Mouse (Mus musculus): ENCODE measurements at regions not wholly inside any gene's neighbourhood (a gene's known extent, or its start where the extent isn't known, plus 50 kb on each side); places are given as distances from the start of the nearest gene placed in this dataset.
"Not testable (repeated sequence)": the region's sequence is repeated elsewhere in the genome, so short reads cannot be mapped to it uniquely, and the experiment has no call there.

- H3K27ac ChIP-seq (ENCODE audit: low read length) = no peak overlapping the region
- H3K9me3 ChIP-seq (ENCODE audit: control insufficient read depth, low read length) = peaks cover 3% of the 10 kb centered on the region; the same call in 1 of the 2 replicates
- H3K27me3 ChIP-seq (ENCODE audit: control insufficient read depth, insufficient read depth, low read depth, low read length) = no peaks in the 10 kb centered on the region
Measured at GRCm38 (mm10) chr12:19125541-19125940, 611.2 kb downstream of the 5730507C01Rik start.

GRCm38 (mm10) chr12:19175631-19176030, 661.3 kb downstream of the 5730507C01Rik start:
- Histone ChIP-seq H3K9me3 (ENCODE audit: control insufficient read depth, low read length) (no peaks in the 10 kb centered on the region), H3K4me3 (ENCODE audit: low read length) (no peak overlapping the region), H3K27me3 (ENCODE audit: control insufficient read depth, insufficient read depth, low read depth, low read length) (no peaks in the 10 kb centered on the region), H3K4me2 (ENCODE audit: low read depth, low read length) (no peak overlapping the region), H3K27ac (ENCODE audit: low read length) (no peak overlapping the region), H3K9ac (ENCODE audit: low read length) (no peak overlapping the region), H3K4me1 (replicated peaks; ENCODE audit: control insufficient read depth, insufficient read depth, low read length) (no peaks in the 10 kb centered on the region), H3K36me3 (ENCODE audit: control insufficient read depth, insufficient read depth, low read length) (no peaks in the 10 kb centered on the region)
- no peak for ATAC-seq (ENCODE audit: low read depth)
- WGBS = 12% methylated on average over 28 of the region's 43 CpGs

More at GRCm38 (mm10) chr12:19125541-19125940, 611.2 kb downstream of the 5730507C01Rik start:
- ATAC-seq (ENCODE audit: low read depth) = no peak
- no peaks in the 10 kb centered on the region for H3K4me1 ChIP-seq (replicated peaks; ENCODE audit: control insufficient read depth, insufficient read depth, low read length)
- WGBS = 61% methylated on average over 4 of the region's 4 CpGs
- H3K36me3 ChIP-seq (ENCODE audit: control insufficient read depth, insufficient read depth, low read length) = no peaks in the 10 kb centered on the region
- H3K4me2 ChIP-seq (ENCODE audit: low read depth, low read length) = no peak overlapping the region
- no peak overlapping the region for H3K9ac ChIP-seq (ENCODE audit: low read length)
- H3K4me3 ChIP-seq (ENCODE audit: low read length) = no peak overlapping the region

GRCm38 (mm10) chr12:19192396-19192795, 678.1 kb downstream of the 5730507C01Rik start:
- H3K9me3 ChIP-seq (ENCODE audit: control insufficient read depth, low read length) = peaks cover 4% of the 10 kb centered on the region; the same call in 1 of the 2 replicates
- H3K36me3 ChIP-seq (ENCODE audit: control insufficient read depth, insufficient read depth, low read length) = no peaks in the 10 kb centered on the region
- H3K4me3 ChIP-seq (ENCODE audit: low read length) = no peak overlapping the region
- no peaks in the 10 kb centered on the region for H3K4me1 ChIP-seq (replicated peaks; ENCODE audit: control insufficient read depth, insufficient read depth, low read length)
- no peak overlapping the region for H3K9ac ChIP-seq (ENCODE audit: low read length)
- 89% methylated on average over 5 of the region's 5 CpGs for WGBS
- H3K4me2 ChIP-seq (ENCODE audit: low read depth, low read length) = no peak overlapping the region
- no peak for ATAC-seq (ENCODE audit: low read depth)
- no peaks in the 10 kb centered on the region for H3K27me3 ChIP-seq (ENCODE audit: control insufficient read depth, insufficient read depth, low read depth, low read length)
- no peak overlapping the region for H3K27ac ChIP-seq (ENCODE audit: low read length)

- WGBS = 82% methylated on average over 3 of the region's 3 CpGs
- not testable (repeated sequence) for H3K9me3 ChIP-seq (ENCODE audit: control insufficient read depth, low read length); H3K4me2 ChIP-seq (ENCODE audit: low read depth, low read length); H3K9ac ChIP-seq (ENCODE audit: low read length); H3K27ac ChIP-seq (ENCODE audit: low read length); H3K4me3 ChIP-seq (ENCODE audit: low read length); H3K36me3 ChIP-seq (ENCODE audit: control insufficient read depth, insufficient read depth, low read length); ATAC-seq (ENCODE audit: low read depth); H3K27me3 ChIP-seq (ENCODE audit: control insufficient read depth, insufficient read depth, low read depth, low read length); H3K4me1 ChIP-seq (replicated peaks; ENCODE audit: control insufficient read depth, insufficient read depth, low read length)
Measured at GRCm38 (mm10) chr12:19193041-19193440, 678.7 kb downstream of the 5730507C01Rik start.

- H3K27me3 ChIP-seq (ENCODE audit: control insufficient read depth, insufficient read depth, low read depth, low read length); ATAC-seq (ENCODE audit: low read depth); H3K4me1 ChIP-seq (replicated peaks; ENCODE audit: control insufficient read depth, insufficient read depth, low read length); H3K36me3 ChIP-seq (ENCODE audit: control insufficient read depth, insufficient read depth, low read length); H3K9ac ChIP-seq (ENCODE audit: low read length); H3K9me3 ChIP-seq (ENCODE audit: control insufficient read depth, low read length); H3K27ac ChIP-seq (ENCODE audit: low read length); H3K4me3 ChIP-seq (ENCODE audit: low read length); H3K4me2 ChIP-seq (ENCODE audit: low read depth, low read length): not testable (repeated sequence)
- 77% methylated on average over 1 of the region's 1 CpGs for WGBS
Measured at GRCm38 (mm10) chr12:19223996-19224395, 709.7 kb downstream of the 5730507C01Rik start.

GRCm38 (mm10) chr12:19246731-19247130, 707.6 kb upstream of the Gm21863 start:
- H3K4me2 ChIP-seq (ENCODE audit: low read depth, low read length); H3K27ac ChIP-seq (ENCODE audit: low read length); H3K9ac ChIP-seq (ENCODE audit: low read length); H3K36me3 ChIP-seq (ENCODE audit: control insufficient read depth, insufficient read depth, low read length); H3K4me1 ChIP-seq (replicated peaks; ENCODE audit: control insufficient read depth, insufficient read depth, low read length); ATAC-seq (ENCODE audit: low read depth); H3K27me3 ChIP-seq (ENCODE audit: control insufficient read depth, insufficient read depth, low read depth, low read length); H3K9me3 ChIP-seq (ENCODE audit: control insufficient read depth, low read length); H3K4me3 ChIP-seq (ENCODE audit: low read length): not testable (repeated sequence)
- 94% methylated on average over 20 of the region's 23 CpGs for WGBS

- H3K4me1 ChIP-seq (replicated peaks; ENCODE audit: control insufficient read depth, insufficient read depth, low read length); H3K9me3 ChIP-seq (ENCODE audit: control insufficient read depth, low read length); H3K36me3 ChIP-seq (ENCODE audit: control insufficient read depth, insufficient read depth, low read length); H3K27ac ChIP-seq (ENCODE audit: low read length); H3K27me3 ChIP-seq (ENCODE audit: control insufficient read depth, insufficient read depth, low read depth, low read length): not testable (repeated sequence)
- peak overlapping the region; percentile 42 for H3K4me2 ChIP-seq (ENCODE audit: low read depth, low read length)
- H3K4me3 ChIP-seq (ENCODE audit: low read length) = peak overlapping the region; percentile 46
- peak; percentile 85 for ATAC-seq (ENCODE audit: low read depth)
- 5% methylated on average over 72 of the region's 75 CpGs for WGBS
- H3K9ac ChIP-seq (ENCODE audit: low read length) = peak overlapping the region; percentile 43
Measured at GRCm38 (mm10) chr12:19288271-19288890, 665.9 kb upstream of the Gm21863 start.

- not testable (repeated sequence) for H3K4me1 ChIP-seq (replicated peaks; ENCODE audit: control insufficient read depth, insufficient read depth, low read length); H3K27ac ChIP-seq (ENCODE audit: low read length); ATAC-seq (ENCODE audit: low read depth); H3K27me3 ChIP-seq (ENCODE audit: control insufficient read depth, insufficient read depth, low read depth, low read length); H3K9me3 ChIP-seq (ENCODE audit: control insufficient read depth, low read length); H3K36me3 ChIP-seq (ENCODE audit: control insufficient read depth, insufficient read depth, low read length)
- H3K4me3 ChIP-seq (ENCODE audit: low read length) = peak overlapping the region; percentile 46
- peak overlapping the region; percentile 43; the same call in 1 of the 2 replicates for H3K9ac ChIP-seq (ENCODE audit: low read length)
- H3K4me2 ChIP-seq (ENCODE audit: low read depth, low read length) = peak overlapping the region; percentile 42; the same call in 1 of the 2 replicates
- WGBS = 41% methylated on average over 18 of the region's 18 CpGs
Measured at GRCm38 (mm10) chr12:19289038-19289437, 665.3 kb upstream of the Gm21863 start.

GRCm38 (mm10) chr12:19292068-19292770, 662.1 kb upstream of the Gm21863 start:
- H3K27ac ChIP-seq (ENCODE audit: low read length); H3K4me2 ChIP-seq (ENCODE audit: low read depth, low read length); H3K4me1 ChIP-seq (replicated peaks; ENCODE audit: control insufficient read depth, insufficient read depth, low read length); H3K27me3 ChIP-seq (ENCODE audit: control insufficient read depth, insufficient read depth, low read depth, low read length); H3K9ac ChIP-seq (ENCODE audit: low read length); H3K9me3 ChIP-seq (ENCODE audit: control insufficient read depth, low read length); ATAC-seq (ENCODE audit: low read depth); H3K36me3 ChIP-seq (ENCODE audit: control insufficient read depth, insufficient read depth, low read length); H3K4me3 ChIP-seq (ENCODE audit: low read length): not testable (repeated sequence)
- WGBS = 85% methylated on average over 3 of the region's 3 CpGs
